Mouse (Mus musculus): ENCODE data around the gene Fam163b.

The Fam163b gene

DNA sequence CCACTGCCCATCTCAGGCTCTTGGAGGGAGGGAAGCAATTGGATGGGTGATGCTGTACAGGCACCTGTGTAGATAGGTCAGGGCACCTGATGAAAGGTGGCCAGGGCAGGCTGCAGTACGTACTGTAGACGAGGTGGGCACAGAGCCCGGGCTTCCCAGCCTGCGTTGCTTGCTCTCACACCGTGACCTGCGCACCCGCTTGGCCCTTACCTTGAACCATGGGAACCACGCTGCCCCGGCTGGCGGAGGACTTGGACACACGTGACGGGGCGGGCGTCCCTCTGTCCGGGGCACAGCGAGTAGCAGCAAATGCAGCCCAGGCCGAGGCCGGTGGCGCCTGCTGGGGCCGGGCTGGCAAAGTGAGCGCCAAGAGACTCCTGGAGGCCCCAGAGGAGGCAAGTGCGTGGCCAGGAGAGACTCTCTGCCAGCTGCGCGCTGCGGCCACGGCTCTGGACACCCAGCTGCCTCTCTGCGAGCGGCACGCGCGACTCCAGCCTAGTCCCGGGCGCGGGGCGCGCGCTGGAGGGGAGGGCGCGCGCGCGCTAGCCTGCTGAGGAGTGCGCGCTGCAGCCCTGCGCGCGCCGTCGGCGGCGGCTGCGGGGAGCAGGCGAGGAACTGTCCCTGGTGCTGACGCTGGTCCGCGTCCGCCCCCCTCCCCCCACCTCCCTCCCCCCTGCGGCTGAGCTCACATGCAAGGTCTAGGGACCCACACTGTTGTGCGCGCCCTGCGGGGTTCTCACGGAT lies at the start of gene Fam163b:
Gene Fam163b (minus strand): TSS at position 542 of the 744 bp plus-strand sequence.
- peak; percentile 87 for DNase-seq (ENCODE audit: low read depth, low spot score)

DNA sequence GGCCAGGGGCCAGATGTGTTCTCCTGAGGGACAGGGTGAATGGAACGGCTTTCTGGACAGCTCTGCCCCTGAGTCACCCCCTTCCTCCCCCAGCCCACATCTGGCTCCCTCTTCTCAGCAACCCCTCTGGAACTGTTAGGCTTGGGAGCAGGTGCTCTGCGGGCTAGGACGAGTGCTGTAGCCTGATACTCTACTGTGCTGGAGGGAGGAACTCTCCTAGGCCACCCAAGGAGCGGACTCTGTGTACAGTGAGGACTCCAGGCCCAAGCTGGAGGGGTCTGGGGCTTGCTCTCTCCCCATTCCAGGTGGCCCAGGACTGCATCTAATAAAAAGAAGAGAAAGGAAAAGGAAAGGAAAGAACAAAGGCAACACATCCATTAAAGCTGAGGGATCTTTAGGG lies 47.7 kb upstream of the Fam163b start:
- DNase-seq (ENCODE audit: low read depth, low spot score) = no peak

DNA sequence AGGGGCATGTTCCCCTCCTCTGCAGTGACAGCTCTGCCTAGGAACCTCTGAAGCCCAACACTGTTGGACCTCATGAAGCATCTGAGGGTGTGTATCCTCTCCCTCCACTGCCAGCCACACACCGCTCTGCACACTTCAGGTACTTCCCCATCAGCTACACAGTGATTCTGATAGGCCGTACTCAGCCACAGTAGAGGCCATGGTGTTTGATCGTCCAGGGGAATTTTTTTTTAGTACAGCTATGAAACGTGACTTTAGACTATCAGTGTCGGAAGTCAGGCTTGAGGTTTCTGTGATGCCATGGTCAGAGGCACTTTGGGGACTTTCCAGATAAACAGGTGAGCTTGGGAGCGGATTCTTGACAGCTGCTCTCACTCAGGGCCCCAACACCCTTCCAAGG lies 45.2 kb upstream of the Fam163b start:
- no peak for DNase-seq (ENCODE audit: low read depth, low spot score)

DNA sequence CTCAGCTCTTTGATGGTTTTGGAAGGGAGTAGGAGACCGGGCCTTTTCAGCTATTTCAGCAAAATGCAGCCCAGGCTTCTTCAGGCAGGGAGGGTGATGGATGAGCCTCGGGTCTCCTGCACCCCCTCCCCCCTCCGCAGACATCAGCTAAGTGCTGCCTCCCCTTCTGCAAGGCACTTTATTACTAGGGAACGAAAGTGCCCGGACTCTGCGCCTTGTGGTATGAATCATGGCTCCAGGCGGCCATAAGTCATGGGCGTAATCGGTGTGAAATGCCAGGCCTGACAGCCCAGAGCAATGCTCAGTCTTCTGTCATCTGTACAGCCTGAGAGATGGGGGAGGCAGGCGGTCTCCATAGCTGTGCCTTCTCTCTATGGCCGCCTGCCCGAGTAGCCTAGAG lies 41.4 kb upstream of the Fam163b start:
- DNase-seq (ENCODE audit: low read depth, low spot score) = no peak

DNA sequence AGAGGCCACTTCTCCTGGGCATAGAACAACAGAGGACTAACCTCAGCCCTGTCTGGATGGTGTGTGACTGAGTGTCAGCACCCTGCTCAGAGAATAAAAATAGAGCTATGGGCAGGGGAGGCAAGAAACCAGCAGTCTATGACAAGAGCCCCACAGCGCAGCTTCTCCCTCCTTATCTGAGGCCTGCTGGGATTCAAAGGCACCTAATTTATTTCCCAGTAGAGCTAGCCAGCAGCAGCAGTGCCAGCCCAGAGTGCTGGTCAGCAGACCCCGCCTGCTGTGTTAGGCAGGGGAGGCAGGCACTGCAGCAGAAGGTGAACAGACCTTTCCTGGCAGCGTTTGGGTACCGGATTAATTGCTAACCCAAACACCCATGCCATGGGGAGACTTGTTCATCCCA lies 39.6 kb upstream of the Fam163b start:
- peak; percentile 36 for DNase-seq (ENCODE audit: low read depth, low spot score)

DNA sequence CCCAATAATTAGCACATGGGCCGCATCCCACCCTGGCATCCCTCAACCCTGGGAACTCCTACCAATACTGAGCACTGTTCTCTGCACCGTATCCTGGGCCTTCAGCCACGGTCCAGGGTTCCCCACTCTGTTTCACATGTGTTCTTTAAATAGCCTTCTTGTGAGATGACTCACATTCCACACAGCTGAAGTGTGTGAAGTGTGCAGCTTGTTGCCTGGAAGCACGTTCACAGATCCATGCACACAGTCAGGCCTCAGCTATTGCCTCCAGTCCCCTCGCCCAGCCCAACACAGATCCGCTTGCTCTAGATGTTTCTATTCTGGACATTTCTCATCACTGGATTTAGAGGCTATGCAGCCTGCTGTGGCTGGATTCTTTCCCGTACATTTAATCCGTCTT lies 36.8 kb upstream of the Fam163b start:
- DNase-seq (ENCODE audit: low read depth, low spot score) = peak; percentile 86

DNA sequence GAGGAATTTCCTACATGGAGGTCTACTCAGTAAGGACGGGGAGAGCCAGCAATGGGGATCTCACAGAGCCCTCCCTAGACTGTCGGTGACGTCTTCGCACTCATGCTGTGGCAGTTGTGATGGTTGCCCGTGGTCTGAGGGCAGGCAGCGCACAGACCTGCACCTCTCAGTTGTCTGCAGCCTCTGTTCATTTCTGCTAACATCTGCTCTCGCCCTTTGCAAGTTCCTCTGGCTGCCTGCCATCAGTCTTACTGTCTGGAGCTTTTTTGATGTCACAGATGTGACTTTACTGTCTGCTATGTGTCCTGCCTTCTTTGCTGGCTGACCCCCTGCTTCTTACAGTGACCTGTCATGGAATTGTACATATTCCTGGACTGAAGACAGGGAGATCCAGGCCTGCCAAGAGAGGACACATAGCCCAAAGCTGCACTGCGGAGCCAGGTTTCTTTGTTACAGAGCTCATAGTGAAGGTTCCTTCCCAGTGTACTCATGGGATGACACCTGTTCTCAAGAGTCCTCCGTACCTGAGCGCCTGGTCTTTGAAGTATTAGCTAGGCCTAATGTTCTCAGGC lies 33.5 kb upstream of the Fam163b start:
- DNase-seq (ENCODE audit: low read depth, low spot score) = peak; percentile 32

DNA sequence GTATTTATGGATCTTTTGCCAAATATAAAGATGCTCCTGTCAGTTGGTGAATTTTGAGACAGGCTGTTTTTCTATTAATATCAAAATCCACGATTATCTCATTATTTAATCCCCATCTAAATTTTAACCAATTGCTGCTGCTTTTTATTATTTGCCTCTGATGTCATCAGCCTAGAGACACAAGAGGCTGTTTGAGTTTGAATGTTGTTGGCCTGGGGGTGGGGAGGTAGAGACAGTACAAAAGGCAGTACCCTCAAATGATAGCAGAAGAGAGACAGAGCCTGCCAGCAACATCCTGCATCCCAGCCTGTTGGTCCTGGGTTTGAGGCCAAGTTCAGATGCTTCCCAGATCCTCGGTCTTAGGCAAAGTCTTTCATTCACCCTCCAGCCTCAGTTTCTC lies 32.0 kb upstream of the Fam163b start:
- peak; percentile 46 for DNase-seq (ENCODE audit: low read depth, low spot score)

DNA sequence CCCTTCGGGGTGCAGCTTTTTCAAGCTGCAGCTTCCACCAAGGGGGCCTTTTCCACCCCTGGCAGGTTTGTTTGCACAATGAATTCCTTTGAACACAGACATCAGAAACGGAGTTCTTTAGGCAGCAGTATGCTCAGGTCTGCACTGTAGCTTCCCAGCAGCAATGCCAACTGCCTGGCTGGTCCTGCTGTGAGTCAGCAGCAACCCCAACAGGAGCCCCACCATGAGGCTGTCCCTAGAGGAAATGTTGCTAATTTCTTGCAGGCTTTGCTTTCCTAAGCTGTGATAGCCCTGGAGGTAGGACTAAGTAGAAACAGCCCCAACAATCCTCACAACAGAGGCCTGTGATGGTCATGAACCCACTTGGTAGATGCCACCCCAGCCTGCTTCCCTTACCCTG lies 24.7 kb upstream of the Fam163b start:
- DNase-seq (ENCODE audit: low read depth, low spot score) = peak; percentile 80

DNA sequence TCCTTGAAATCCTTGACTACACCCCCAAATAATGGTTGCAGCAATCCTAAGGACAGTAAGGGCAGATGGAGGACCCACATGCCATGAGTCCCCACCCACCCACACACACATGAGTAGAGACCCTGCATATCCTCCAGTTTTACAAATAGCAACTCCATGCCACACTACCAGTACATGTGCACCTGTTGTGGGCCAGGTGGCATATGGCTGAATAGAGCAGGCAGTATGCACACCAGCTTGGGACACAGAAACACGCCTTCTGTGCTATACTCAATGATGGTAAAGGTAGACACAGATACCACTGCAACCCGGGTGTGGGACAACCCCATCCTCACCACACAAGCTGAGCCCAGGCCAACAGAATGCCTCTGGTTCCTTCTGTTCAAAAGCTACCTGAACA lies 23.8 kb upstream of the Fam163b start:
- peak; percentile 54 for DNase-seq (ENCODE audit: low read depth, low spot score)

DNA sequence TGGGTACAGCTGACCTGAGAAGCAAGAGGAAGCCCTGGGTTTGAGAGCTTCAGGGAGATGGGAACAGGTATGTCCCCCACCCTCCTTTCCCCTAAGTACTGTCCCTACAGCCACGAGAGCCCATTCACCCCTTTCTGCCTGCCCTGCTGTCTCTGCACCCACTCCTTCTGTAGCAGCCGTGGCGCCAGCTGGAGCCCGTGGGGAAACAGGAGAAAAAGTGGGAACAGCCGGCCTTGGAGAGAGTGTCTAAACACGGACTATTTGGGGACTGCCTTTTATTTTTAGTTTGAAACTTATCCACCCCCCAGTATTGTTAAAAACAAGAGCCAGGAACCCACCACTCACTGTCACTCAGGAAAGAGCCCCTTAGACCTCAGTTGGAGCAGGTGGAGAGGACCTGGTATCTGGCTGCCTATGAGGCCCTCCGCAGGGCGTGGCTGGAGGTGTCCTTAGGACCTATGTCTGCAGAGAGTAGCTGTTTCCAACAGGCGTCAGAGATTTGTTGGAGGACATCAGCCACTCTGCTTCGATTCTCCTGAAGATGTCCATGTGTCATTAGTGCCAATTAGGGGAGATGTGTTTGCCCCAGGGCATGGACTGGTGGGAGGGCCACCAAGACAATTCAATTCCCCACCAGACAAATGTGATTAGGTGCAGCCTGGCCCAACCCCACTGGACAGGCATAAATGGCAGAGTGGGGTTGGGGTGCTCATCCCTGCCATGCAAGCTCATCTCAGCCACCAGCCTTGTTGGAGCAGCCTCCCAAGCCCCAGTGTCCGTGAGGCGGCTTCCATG lies 22.7 kb upstream of the Fam163b start, which contains the start of gene Dbh:
Gene Dbh (plus strand): TSS at position 438 of the 795 bp plus-strand sequence.
- DNase-seq (ENCODE audit: low read depth, low spot score) = peak; percentile 84

DNA sequence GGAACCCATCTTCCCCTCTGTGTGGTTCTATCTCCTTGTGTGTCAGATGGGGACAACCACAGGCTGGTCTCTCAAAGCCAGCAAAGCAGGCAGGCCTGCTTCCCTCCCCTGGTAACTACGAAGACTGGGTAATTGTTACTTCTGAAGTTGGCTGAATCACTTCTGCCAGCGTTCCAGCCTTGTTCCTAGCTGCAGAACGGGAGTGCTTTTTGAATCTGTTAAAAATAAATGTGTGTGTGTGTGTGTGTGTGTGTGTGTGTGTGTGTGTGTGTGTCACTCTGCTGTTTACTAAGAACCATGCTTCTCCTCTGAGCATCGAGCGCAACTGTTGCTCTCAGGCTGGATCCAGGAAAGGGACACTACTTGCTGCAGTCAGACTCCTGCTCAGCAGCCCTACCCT lies 21.6 kb upstream of the Fam163b start:
- peak; percentile 92 for DNase-seq (ENCODE audit: low read depth, low spot score)

DNA sequence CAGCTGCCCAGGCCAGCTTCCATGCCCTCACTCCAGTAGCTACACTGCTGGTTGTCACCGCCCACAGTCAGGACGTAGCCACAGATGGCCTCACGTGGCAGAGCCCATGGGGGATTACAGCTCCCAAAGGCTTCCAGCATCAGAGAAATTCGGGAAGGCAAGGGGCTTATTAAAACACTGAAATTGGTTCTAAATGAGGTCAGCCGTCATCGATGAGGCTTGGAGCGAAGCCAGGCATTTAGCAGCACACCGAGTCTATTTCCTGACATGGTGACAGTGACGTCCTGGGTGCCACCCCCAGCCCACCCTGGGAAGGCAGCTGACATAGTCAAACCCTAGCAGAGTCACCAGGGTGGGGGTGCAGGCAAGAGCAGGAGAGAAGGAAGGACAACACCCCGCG lies 20.4 kb upstream of the Fam163b start:
- peak; percentile 43 for DNase-seq (ENCODE audit: low read depth, low spot score)

DNA sequence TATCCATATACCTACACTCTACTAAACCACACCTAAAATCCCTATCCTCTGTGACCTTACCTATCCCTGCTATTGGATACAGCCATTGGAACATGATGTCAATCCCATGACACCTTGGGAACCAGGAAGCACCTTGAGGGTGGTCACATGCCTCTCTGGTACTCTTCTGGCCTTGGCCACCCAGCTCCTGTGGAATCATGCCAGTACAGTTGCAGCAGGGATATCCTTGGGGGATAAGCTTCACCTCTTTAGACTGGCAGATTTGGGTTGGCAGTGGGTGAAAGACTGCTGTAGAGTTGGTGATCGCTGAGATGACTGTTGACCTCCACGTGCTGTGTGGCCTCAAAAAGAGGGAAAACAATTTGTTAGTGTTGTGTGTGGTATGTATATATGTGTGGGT lies 19.2 kb upstream of the Fam163b start:
- no peak for DNase-seq (ENCODE audit: low read depth, low spot score)

DNA sequence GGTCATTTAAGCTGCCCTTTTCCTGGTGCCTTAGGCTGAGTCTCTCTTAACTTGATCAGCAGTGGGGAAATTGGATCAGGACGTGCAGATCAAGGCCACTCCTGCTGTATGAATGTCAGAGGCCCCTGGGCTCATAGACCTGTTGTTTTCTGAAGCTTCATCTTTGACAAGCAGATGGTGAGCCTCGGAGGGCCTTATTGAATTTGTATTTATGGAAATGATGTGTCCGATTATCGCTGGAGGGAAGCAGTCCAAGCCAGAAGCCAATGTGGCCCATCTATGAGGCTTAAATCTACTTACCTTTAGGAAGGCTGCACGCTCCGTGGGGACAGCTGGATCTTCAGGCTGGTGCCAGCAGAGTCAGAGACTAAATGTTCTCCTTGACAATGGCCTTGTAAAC lies 14.3 kb upstream of the Fam163b start:
- no peak for DNase-seq (ENCODE audit: low read depth, low spot score)

DNA sequence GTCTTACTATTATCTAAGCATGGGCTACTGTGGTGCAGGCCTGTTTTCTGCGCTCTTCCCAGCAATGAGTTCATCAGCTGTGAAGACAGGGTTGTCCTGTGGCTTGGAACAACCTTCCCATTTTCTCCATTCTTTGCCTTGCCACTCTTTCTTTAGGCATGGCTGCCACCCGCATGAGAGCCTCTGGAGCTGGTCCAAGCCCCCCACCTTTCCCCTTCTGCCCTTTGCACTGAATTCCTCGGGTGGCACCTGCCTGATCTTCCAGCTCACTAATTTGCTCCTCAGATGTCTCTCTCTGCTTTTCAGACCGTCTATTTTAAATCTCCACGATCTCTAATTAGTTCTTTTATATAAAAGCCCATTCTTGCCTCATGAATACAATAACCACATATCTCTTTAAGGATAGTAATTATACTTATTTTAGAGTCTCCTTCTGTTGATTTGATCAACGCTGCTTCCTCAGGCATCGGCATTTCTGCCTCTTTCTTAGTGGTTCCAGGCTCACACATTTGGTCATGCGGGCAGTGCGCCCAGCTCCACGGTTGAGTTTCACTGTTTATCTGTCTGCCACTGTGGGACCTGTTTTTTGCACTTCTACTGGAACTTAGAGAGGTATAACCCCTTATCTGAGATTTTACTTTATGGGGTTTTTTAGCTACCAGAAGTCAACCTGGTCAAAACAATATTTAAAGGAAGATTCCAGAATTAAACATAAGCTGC lies 12.3 kb upstream of the Fam163b start:
- DNase-seq (ENCODE audit: low read depth, low spot score) = peak; percentile 45

DNA sequence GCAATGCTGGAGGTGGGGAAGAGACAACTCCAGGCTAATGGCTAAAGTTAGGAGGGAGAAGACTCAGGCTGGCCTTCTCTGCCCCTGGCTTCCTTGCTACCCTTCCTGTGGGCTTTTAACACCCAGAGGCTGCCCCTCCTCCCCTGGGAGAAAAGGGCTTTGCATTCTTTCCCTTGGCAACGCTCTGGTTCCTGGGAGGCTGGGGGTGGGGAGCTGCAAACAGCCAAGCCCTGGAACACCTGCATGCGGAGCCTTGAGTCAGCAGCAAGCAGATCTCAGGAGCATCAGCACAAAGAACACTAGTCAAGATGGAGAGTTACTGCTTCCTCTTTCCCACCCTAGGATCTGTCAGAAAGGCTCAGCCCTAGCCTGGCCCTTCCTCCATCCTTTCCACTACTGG lies 7.2 kb upstream of the Fam163b start:
- peak; percentile 68 for DNase-seq (ENCODE audit: low read depth, low spot score)

DNA sequence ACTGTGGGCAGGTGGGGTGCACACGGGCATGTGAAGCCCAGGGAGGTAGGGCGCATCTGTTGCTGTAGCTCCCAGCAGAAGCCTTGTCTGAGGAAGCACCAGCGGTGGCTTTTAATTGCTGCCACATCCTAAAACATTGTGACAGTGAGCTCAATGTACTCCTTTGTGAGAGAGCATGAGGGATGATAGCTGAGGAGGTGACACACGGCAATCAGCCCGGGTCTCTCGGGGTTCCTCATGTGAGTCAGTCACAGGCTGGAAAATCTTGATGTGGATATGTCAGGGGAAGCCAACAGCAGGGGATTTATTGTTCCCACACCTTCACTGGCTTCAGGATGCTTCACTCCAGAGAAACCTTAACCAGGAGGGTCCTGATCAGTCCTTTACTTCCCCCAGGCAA lies 4.5 kb upstream of the Fam163b start:
- no peak for DNase-seq (ENCODE audit: low read depth, low spot score)

DNA sequence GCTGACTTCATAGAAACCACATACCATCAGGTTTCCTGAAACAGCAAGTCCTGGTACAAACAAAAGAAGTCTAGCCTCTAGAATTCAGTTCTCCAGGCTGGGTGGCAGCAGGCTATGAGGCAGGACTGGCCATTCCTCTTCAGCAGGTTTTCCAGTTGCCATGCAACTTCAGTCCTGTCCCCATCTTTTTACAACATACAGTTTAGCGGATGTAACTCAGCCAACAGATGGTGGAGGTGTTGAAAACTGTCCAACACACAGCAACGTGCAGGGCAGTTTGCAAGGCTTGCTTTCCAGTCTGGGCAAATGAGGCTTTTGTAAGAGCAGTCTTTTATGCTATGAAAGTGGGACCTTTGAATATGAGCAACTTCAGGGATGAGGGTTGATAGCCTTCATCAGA lies 2.7 kb upstream of the Fam163b start:
- peak; percentile 82 for DNase-seq (ENCODE audit: low read depth, low spot score)

DNA sequence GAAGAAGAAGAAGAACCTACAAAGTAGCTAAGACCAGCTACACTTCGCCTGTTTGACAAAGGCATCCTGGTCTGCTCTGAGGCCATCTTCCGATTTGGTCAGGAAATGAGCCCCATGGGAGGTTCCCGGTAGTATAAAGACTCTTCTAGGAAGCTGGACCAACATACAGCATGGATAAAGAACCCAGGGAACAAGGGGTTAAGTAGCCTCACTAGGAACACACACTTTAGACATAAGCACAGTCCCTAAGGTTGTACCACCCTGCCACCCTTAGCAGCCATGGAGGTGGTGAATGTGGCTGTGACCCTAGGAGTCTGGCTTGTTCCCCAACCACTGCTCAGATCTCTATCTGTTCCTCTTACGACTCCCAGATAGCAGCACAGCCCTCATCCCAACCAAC lies 3.9 kb downstream of the Fam163b start:
- no peak for DNase-seq (ENCODE audit: low read depth, low spot score)

DNA sequence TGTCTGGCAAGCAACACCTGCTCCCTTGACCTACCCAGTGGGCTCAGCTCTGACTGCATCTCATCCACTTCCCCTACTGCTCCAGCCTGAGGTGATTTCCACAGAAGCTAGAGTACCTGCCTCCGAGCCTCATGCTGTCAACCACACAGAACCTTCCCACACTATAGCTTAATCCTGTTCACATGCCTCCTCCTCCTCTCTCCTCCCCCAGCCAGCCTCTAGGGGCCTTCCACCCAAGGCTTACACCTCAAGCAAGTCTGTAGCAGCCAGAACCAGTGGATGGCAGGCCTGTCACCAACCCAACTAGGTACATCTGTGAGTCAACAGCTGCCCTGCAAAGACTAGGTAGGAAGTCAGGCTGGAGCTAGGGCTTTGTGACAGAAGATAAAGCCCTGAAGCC lies 5.5 kb downstream of the Fam163b start:
- DNase-seq (ENCODE audit: low read depth, low spot score) = peak; percentile 59

DNA sequence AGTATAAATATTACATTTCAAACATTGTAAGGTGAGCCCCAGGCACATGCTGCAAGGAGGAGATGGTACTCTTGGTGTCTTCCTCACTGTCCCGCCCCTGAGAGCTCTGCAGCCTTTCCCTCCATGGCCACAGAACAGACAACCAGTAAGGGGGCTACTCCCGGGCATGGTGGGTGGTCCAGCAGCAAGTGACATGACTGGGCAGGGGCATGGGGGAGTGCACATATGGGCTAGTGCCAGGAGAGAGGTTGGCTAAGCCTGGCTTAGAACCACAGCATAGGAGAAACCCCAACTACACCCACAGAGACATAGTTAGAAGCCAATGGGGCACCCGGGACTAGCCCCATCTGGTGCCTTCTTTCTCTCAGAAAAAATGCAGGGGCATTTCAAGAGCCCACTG lies 6.0 kb downstream of the Fam163b start:
- no peak for DNase-seq (ENCODE audit: low read depth, low spot score)

Measured in brain, adult 2 months (tissue).